Mouse (Mus musculus): ENCODE measurements at regions not wholly inside any gene's neighbourhood (a gene's known extent, or its start where the extent isn't known, plus 50 kb on each side); places are given as distances from the start of the nearest gene placed in this dataset.

DNA sequence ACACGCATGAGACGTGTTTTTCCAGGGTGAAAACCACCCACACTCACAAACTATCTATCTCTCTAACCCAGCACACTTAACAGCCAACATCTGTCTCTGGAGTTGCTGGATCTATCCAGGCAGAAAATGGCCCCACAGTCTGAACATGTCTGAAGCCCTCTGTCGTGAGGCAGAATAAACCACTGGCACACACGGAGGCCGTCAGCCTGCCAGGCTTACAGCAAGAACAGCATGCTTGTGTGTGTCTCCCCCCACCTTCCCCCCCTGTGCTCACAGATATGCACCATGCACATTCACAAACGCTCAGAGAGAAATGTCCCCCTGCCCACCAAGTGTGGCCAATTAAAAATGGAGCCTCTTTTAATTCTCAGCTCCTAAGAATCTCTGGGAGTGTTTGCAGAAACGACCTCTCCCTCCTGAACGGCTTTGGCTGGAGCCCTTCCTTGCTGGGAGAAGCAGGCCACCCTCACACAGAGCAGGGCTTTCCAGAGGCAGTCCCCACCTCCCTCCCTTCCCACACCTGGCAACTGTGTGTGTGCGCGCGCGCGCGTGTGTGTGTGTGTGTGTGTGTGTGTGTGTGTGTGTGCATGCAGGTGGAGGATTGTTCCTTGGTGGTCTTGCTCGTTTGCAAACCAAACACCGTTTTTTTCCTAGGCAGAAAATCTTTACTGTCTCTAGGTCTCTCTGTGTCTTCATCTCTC lies 88.7 kb downstream of the Edn3 start:
- no peak for DNase-seq

DNA sequence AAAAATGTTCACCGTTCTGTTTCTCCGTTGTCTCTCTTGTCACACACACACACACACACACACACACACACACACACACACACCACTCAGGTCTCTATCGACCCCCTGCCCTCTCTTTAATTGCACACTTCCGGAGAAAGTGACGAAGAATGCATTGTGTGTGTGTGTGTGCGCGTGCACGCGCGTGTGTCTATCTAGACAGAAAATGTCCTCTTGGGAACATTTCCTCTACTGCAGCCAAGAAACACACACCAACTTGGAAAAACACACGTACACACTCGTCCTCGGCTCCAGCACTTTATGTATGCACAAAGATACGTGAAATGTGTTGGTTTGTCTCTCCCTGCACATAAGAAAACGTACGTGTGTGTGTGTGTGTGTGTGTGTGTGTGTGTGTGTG lies 90.4 kb downstream of the Edn3 start:
- no peak for DNase-seq

DNA sequence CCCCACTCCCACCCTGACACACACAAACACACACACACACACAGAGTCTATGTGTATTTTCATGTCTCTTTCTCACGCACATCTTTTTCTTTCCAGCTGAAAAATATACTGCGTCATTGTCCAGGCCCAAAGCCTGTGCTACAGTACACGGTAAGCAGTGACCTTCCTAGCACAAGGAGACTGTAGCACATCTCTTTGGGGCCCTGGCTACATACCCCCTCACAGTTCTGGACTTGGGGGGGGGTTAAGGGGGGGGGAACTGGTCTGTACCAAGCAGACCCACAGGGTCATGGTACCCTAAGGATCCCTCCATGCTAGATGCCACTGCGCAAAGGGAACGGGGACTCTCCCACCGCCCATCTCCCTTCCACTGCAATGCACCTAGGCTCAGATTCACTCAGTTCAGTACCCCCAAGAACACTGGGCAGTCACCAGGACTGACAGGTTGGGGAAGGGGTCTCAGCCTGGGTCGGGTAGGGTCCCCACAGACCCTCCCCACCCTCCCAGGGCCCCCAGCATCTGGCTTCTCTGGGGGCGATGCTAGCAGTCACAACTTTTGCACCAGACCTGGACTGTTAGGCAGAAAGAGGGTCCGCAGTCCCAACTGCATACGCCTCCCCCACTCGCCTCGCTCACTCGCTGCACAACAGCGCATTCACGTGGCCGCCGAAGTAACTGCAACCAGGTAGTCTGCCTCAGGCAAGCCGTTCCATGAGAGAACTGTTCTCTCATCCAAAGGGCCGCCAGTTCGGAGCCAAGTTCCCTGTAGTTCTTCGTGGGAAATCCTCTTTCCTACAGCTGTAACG lies 91.3 kb downstream of the Edn3 start:
- peak; percentile 52 to 67 for DNase-seq

DNA sequence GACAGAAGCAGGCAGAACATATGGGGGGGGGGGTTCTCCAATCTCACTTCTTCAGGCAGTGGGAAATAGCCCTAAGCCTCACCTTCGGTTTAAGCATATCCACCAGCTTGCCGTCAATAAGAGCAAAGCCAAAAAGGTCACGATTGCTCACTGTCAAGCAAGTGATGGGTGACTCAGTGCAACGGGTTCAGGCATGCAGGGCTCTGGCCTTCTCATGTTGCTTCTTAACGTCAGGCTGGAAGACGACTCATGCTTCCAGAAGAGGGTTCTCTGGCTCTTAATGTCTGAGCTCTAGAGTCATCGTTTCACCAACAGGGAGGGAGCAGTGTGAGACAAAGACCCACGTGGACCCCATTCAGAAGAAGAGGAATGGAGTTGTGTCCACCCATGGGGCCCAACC lies 93.4 kb downstream of the Edn3 start:
- no peak for DNase-seq

DNA sequence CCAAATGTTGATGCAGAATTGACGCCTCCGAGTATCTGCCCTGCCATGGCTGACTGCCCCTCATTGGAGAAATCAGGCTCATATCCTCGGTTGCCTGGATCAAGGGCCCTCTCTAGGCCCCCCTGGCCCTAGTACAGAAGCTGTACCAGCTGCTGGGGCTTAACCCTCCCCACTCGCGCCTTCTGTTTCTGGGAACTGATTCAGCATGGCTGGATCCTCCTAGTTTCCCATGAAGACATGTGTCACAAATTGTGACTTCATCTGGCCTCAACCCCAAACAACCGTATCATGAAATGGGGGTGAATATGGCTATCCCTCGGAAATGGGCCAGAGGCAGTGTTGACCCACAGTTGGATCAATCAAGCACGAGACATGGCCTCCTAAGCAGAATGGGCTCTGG lies 95.1 kb downstream of the Edn3 start:
- no peak for DNase-seq

DNA sequence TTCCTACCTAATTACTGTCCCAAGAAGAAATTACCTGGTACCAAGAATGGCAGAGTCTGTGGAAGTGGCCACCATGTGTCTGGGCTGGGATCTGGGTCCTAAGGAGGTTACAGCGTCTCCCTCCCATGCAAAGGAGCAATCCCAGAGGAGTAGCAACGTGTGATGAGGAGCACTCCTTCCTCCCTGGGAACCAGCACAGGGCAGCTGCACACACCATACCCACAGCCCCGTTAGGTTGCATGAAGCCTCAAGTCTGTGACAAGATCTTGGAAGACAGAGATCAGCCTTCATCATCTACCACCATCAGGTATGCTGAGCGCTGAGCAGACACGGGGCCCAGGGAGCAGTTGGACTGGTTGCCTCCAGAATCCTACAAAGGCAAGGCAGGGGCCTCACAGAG lies 95.7 kb downstream of the Edn3 start:
- no peak for DNase-seq

DNA sequence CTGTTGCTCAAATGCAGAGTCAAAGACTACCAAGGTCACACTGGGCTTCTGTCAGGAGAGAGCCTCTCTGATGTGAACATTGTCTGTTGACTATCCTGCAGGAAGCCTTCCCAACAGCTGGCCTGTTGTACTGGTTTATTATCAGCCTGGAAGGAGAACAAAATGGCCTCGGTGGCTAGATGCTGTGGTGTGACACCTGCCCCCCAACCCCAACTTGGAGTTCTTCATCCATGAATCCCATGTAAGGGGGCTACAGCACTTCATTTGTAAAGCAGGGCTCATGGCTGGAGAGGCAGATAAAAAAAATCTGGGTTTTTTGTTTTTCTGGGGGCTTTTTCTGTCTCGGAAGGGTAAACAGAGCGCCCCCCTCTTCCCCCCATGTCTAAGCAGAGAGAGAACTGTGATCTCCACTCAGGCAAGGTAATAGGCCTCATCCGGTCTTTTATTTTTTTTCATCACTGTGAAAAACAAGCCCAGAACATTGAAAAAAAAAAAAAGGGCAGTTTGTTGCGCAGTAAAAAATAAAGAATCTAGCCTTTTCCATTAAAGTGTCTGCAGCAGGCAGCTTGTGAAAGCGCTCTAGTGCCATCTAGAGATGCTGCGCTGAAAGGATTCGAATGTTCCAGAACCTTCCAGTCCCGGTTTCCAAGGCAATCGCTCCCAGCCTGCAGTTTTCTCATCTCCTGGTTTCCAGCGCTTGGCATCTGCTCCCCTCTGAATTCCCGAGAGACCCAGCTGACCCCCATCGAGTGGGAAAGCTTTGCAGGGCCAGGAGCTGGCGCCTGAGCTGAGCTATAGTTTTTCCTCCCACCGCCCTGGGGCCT lies 97.8 kb downstream of the Edn3 start:
- peak; percentile 53 for DNase-seq

DNA sequence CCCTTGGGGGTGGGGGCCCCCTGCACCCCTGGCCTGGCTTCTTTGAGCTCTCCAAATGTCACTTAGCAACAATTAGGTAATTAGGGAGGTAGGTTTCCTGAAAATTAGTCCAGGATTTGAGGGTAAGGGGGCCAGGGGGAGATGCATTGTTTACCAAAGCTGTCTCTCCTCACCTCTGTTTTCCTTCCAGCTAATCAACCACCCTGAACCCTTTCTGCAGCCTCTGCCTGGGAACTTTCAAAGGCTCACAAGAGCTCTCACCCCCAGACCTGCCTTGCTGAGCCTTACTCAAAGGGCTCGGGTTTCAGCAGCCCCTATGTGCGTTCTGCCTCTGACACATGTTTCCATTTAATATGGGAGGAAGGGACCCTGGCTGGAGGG lies 98.4 kb downstream of the Edn3 start:
- no peak for DNase-seq

DNA sequence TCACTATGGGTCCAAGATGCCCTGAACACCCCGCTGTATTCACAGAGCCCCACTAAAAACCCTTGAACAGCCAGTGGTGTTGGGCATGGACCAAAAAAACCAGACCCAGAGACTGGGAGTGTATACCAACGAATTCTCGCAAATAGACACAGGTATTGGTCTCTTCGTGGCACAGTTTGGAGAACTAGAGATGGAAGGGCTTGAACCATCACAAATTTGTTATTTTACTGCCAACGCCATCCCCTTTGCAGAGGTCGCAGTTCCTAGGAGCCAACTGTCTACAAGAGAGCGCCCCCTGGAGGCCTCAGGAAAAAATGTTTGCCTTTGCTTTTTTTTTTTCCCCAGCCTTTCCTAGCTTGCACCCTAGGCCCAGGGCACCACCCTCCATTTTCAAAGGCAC lies 99.1 kb downstream of the Edn3 start:
- no peak for DNase-seq

DNA sequence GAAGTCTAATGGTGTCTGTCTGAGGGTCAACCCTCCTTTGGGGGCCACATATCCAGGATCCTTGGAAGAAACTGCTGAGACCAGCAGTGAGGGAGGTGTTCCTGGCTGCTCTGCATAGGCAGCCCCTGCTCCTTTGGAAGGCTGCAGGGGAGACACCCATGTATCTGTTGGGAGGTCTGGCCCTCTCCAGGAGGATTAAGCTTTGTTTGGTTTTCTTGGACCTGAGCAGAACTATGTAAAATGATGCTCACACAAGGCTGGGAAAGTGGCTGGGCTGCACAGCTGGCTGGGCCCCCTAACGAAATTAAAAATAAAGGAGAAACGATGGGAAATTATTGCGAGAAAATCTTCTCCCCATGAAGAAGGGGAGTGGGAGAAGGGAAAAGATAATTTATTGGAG lies 104.2 kb downstream of the Edn3 start:
- no peak for DNase-seq

DNA sequence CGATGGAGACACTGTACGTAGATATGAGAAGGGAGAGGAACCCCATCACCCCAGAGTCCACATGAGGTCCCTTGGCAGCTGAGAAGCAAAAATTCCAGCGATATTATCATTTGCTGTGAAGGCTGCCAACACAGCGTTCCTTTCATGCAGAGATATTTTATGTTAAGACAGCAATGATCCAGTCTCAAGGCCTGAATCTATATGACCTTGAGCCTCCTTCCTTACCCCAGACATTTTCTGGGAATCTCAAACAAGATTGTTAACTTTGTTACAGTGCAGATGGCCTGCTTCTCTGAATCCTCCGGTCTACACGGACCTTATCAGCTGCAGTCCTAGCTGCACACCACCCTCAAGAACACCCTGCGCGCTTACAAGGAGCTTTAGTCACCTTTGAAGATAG lies 106.1 kb downstream of the Edn3 start:
- DNase-seq: no peak

DNA sequence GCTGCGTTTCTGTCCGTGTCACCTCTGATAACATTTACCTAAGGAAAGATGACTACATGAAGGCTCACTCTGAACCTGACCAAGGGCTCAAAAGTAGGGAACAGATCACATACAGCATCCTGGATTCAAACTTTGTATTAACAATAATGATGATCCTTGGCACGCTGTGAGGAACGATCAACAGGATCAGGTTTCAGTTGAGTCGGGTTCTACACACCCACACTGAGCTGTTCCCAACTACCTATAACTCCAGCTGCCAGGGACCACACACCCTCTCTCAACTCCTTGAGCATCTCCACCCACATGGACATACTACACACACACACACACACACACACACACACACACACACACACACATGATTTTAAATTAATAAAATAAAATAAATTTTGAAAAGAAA lies 107.0 kb downstream of the Edn3 start:
- no peak for DNase-seq

DNA sequence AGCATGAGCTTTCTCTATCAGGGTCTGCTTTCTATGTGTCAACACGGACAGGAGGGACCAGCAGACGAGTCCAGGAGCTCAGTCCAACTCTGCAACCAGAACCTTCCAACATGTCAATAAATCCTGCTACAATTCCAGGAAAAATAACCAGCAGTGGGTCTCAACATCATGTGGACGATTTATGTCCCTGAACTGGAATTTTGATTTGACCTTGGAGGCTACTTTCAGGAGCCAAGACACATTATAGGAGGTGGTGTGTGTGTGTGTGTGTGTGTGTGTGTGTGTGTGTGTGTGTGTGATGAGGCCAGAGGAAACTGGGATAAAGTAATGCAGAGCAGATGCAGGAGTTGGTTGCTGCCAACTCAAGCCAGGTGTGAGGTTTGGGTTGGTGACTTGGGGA lies 107.8 kb downstream of the Edn3 start:
- DNase-seq: no peak

DNA sequence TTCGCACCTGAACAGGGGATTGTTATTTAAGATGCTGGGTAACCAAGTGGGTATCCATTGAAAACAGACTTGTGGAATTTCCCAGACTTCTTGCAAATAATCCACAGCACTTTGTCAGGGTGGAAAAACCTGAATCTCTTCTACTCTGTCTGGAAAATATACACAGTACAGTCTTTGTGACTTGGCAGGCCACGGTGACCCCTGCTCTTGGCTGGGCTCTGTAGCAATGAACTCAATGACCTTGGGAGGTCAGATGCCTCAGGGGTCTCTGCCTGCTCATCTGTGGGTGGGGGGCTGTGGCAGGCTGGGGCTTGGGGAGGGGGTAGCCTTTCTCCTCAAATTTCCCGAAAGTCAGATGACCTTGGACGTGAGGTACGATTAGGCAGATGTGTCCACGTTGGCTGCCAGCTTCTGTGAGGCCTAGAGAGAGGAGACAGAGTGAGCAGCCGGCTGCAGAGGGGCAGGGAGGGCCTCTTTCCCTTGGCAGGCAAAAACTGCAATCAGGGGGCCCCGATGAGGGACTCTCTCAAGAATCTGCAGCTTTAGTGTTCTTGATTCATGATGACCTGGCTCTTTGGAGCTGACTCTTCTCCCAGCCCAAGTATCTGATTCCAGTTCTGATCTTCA lies 108.4 kb downstream of the Edn3 start:
- DNase-seq: no peak

DNA sequence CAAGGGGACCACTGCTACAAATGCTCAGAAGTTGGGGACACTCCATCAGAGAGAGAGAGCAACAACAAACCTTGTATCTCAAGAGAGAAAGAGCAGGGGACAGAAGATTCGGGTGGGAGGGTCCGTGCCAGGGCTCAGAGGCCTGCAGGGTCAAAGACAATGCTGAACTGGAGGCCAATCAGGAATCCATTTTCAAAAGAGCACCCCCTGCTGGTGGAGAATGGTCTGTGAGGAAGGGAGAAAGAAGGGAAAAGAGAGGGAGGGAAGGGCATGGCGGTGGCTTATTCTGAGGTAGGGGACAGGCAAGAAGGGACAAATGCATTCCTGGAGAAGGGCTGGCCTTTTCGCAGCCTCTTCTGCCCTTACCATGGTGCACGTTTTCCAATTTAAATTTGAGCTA lies 109.9 kb downstream of the Edn3 start:
- peak in 1 of 2 experiments; percentile 53 for DNase-seq

DNA sequence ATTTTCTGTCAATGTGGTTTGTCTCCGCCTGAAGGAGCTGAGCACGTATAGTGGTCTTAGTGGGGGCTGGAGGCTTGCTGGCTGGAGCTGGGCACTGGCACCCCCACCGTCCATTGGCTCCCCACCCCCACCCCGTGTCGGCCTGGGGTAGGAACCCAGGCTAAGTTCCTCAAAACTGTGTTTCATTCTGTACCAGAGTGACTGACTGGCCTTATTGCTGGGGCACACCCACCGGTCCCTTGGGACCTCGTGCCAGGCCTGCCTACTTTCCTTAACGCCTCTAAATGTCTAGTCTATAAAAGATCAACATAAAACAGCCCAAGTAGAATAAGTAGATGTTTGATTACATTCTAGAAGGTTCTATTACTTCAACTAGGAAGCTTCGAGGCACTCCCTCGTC lies 110.8 kb downstream of the Edn3 start:
- DNase-seq: peak; percentile 75 to 80

DNA sequence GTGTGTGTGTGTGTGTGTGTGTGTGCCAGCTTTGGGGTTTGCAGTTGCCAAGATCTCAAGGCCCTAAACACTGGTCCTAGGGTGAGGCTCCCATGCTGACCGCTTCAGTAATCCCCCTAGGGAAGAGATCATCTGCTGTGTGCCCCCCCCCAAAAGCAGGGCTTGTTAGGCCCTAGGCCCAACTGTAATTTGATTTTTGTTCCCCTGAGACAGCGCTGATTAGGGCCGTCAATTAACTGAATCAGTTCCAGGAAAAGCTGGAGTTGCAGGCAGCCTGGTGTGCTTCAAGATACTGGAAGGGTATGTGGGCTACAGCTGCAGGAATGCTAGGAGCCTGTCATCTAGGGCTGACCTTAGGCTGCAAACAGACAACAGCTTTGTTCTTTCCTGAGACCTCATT lies 111.4 kb downstream of the Edn3 start:
- DNase-seq: no peak

DNA sequence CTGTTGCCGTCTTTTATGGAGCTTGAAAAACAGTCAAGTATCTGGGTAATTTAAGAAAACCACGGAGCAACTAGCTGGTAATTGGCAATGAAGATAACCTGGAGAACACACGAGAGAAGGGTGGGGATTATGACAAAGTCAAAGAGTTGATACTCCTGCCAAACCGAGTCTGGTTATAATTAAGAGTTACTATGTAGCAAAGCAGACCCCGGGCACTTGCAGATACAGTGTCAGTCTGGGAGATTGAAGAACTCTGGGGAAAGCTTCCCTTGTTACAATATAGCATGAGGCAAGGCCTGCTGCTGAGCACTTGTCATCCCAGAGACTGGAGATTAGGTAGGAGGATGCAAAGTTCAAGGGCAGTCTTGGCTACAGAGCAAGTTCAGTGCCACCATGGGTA lies 116.5 kb downstream of the Edn3 start:
- DNase-seq: no peak

DNA sequence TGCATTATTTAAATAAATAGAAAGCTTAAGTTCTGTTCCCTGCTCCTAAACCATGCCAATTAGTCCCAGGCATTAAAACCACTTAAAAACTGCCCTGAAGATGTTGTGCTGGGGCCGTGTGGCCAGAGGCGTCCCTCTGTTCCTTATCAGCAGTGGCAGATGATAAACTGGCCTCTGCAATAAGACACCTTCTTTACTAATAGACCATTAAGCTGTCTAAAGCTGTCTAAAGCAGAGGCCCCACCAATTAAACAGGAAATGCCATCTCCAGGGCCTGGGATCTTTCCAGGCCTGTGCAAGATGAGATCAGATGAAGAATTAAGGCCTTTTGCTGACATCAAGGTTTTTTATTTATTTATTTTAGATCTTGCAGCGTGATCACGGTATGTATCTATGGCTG lies 118.6 kb downstream of the Edn3 start:
- no peak for DNase-seq

DNA sequence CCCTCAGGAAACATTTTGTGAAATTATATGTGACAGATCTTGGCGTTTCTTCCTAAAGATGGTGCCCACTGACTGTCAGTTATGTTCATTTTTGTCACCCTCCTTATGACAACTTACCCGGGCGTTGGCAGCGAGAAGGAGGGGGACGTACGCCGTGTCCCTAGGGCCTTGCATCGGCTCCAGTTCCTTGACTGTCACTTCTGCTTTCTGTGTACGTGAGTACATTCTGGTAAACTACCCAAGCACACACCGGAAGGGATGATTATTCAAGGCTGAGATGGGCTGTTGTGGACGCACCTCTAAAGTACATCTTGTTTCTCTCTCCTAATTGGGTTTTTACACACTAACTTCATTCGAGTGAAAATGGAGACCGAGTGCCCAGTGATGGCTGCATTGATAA lies 120.2 kb downstream of the Edn3 start:
- peak; percentile 48 to 72 for DNase-seq

DNA sequence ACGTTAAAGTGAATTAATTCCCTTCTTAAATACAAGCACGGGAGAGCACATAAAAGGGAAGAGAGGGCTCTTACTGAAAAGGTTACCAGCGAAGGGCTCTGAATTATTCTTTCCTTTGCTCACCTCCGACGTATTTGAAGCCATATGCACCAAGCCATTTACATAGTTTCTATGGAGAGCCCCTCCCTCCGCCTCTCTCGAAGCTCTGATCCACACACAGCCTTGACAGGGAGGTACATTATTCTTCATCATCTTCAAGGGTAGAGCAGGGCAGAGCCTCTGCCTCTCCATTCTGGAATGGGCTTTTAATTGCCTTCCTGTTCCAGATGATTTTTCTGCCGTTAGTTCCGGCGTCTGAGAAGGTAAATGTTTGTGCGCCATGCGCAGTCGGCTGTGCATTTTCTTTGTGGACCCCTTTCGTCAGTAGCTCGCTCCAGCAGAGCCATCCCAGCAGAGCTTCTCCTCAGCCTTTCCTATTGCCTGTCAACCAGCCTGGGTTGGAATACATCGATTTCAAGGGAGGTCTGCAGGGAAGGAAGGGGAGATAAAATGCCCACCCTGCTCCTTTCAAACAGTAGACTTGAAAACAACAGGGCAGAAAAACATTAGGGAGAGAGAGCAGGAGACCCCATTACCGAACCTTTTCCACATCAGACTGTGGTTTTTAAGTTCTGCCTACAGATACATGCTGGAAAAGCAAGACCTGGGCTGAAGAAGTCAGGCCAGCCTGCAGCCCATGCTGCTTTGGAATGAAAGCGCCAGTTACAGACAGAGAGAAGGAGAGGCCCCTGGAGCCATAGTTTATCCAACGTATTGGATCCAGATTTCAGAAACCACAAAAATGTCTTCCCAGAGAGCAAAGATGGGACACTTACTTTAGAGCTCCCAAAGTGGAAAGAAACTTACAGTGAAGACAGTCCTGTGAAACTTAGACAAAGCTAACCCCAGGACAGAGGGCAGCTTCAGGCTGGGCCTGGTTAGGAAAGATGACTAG lies 124.1 kb downstream of the Edn3 start:
- DNase-seq: no peak

DNA sequence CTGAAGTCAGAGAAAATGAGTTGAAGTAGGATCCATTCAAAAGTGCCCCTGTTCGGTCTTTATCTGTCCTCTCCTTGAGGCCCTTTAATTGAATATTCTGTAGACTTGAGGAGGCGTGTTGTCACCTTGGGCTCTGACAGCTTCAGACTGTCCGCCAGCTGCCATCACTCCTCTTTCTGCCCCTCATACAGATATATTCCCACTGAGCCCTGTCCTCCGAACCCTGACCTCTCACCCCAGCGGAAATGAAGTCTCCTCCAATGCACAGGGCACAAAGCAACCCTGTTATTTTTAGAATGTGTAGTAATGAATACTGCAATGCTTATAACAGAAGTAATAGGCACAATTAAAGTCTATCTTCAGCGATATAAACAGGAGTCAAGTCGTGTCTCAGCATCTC lies 117.4 kb upstream of the Gm14444 start:
- DNase-seq: no peak

Data from spleen, adult 18-20 months (tissue).